Mouse (Mus musculus) heart, postnatal 36 days (tissue): ENCODE results near the gene A530084C06Rik. TPM values are rescaled to one million over a fixed set of nuclear protein-coding genes. Genes with fewer than 3 reads are reported as not detected.
A peak's percentile ranks its signal among the peaks of the same experiment; 100 is the strongest.

Experiments used
- DNase-seq, 2 experiments: peaks; one replicate each; pipeline ENCODE4 v3.0.0; 2021 to 2022
- intact Hi-C: fragments of 180-260 bp; cut with DNase I; formaldehyde crosslinking; loops from one replicate; pipeline ENCODE4 v1.15.1; 2025
- total RNA-seq, 2 experiments: library from RNA; stranded (reverse); gene quantifications; 2 replicates each; pipeline ENCODE4 v1.2.3; 2021

The A530084C06Rik gene
- total RNA-seq, 2 experiments from 2014 or later, result 0.08 TPM; not detected in 1

GRCm38 (mm10) chr13:31547204-31547603 lies 11.9 kb downstream of the A530084C06Rik start:
- intact Hi-C loops, result no loop called here
- DNase-seq, result no peak

GRCm38 (mm10) chr13:31546784-31547183 lies 12.3 kb downstream of the A530084C06Rik start:
- DNase-seq, result no peak
- intact Hi-C loops, result no loop called here

GRCm38 (mm10) chr13:31543021-31543420 lies 16.1 kb downstream of the A530084C06Rik start:
- DNase-seq, result no peak
- intact Hi-C loops, result no loop called here

GRCm38 (mm10) chr13:31534726-31535125 lies 24.4 kb downstream of the A530084C06Rik start:
- intact Hi-C loops, result no loop called here
- no peak for DNase-seq

GRCm38 (mm10) chr13:31531651-31532061 lies 27.5 kb downstream of the A530084C06Rik start:
- DNase-seq, result no peak
- intact Hi-C loops, result no loop called here

GRCm38 (mm10) chr13:31531186-31531585 lies 27.9 kb downstream of the A530084C06Rik start:
- DNase-seq, result no peak
- intact Hi-C loops, result no loop called here

GRCm38 (mm10) chr13:31524976-31525375 lies 34.2 kb downstream of the A530084C06Rik start:
- intact Hi-C loops, result no loop called here
- DNase-seq, result no peak

- DNase-seq, result no peak
- intact Hi-C loops, result no loop called here
These were observed 40.2 kb downstream of the A530084C06Rik start for GRCm38 (mm10) chr13:31518971-31519370.

- DNase-seq, result peak; percentile 45 to 51
- intact Hi-C loops, result no loop called here
These were observed 40.7 kb downstream of the A530084C06Rik start for GRCm38 (mm10) chr13:31518411-31518886.

- intact Hi-C loops, result no loop called here
- DNase-seq, result no peak
These were observed 43.9 kb downstream of the A530084C06Rik start for GRCm38 (mm10) chr13:31515261-31515660.

- DNase-seq, result no peak
- intact Hi-C loops, result no loop called here
These were observed 52.5 kb downstream of the A530084C06Rik start for GRCm38 (mm10) chr13:31506494-31507167.

Other genes starting within 250 kb of the A530084C06Rik start
- under 1 TPM; 0.33 TPM for gene Foxq1, start 3.2 kb downstream of the A530084C06Rik start, total RNA-seq
- under 1 TPM in 1 of 2 experiments, not detected in 1; 0.19 TPM for gene Foxf2, start 66.5 kb upstream of the A530084C06Rik start, total RNA-seq
- gene Foxc1, start 247.3 kb upstream of the A530084C06Rik start, total RNA-seq, result 1 to 10 TPM; 5.0 to 5.1 TPM